Mouse (Mus musculus) layer of hippocampus, adult 9-10 months (tissue): ENCODE measurements around the gene Bahcc1.

ENCODE experiments used
- DNase-seq: peaks from one replicate; pipeline ENCODE4 v3.0.0; 2022; ENCODE audit warnings: low spot score

Gene Bahcc1

GRCm38 (mm10) chr11:120261416-120262355, 28.9 kb downstream of the Bahcc1 start:
- peak; percentile 83 for DNase-seq

- no peak for DNase-seq
Observed at GRCm38 (mm10) chr11:120262356-120262901, 29.7 kb downstream of the Bahcc1 start.

DNA sequence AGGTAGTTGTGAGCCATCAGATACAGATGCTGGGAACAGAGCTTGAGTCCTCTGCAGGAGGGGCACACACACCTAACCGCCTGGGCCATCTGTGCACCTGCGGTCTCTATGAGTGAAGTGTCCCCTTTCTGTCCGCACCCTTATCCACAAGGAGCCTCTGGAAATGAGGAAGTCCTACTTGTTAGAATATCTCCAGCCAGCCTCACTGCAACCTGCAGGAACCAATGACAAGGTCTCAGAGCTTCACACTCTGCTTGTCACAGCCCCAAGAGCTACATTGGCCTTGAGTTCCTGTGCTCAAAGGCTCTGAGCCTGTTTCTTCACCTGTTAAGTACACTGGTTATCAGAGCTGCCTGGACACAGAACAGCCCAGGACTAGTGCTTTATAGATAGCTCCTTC, 30.4 kb downstream of the Bahcc1 start:
- no peak for DNase-seq

GRCm38 (mm10) chr11:120264008-120264407, 31.3 kb downstream of the Bahcc1 start:
- DNase-seq = no peak

- DNase-seq = no peak
Observed at GRCm38 (mm10) chr11:120265458-120265857, 32.7 kb downstream of the Bahcc1 start.

DNA sequence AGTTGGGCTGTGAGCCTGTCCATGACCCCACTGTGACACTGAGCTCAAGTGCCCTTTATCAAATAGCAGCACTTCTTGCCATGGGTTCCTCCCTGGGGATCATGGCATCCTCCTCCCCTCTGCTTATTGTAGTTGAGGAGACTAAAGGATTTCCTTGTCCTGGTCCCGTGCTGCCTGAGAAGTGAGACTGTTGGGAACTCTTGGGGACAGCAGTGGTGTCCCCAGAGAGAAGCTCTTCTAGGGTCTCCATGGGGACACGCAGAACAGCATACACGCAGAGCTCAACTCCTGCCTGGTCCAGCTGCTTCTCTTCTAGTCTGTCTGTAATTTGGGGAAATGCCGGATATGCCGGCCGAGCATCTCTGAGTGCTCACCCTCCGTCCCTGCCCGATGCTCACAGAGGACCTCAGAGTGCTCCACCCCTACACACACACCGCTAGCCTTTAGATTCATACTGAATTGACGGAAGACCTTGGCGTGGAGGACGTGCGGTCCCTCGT, 33.6 kb downstream of the Bahcc1 start:
- no peak for DNase-seq

DNA sequence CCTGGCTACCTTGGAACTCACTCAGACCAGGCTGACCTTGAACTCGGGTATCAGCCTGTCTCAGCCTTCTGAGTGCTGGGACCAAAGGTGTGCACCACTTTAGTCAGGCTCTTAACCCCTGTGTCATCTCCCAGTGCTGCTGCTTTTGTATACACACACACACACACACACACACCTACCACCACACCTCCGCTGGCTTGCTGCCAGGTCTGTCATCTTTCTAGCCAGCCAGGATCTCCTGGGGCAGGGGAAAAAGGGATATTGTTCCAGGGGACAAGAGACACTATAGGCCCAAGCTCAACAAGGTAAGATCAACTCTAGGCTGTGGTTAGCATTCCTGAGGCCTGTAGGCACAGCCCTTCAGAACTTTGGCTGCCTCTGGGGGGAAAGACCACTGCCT, 34.5 kb downstream of the Bahcc1 start:
- DNase-seq = no peak

GRCm38 (mm10) chr11:120267676-120268075, 34.9 kb downstream of the Bahcc1 start:
- DNase-seq = no peak

DNA sequence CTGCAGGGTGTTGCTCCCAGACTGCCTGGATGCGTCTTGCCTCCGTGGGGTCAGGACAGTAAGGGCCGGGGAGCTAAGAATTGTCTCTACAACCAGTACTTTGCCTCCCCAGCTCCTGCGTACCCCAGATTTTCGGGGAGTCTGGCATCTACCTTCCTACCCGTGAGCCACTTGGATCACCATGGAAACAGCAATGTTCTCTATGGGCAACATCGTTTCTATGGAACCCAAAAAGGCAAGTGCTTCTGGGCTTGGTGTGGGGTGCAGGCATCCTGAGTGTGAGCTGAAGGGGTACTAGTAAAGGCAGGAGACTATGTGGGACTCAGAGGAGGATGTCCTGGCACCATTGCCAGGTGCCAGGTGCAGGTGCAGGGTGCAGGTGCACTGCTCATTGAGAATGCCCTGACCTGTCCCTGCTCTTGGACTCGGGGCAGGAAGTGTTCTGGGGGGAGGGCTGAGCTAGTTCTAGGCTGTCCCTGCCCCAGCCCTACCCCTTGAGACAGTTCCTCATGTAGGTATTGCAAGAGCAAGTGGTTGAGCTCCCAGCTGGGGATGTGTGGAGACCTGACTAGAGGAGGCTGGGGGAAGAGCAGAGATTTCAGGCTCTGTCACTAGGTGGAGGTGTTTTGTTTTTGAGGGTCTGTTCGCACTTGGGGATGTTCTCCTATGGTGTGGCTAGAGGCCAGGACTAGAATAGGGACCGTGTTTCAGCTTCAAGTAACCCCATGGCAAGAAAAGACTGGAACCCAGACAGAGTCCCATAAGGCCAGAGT, 35.6 kb downstream of the Bahcc1 start:
- no peak for DNase-seq

DNA sequence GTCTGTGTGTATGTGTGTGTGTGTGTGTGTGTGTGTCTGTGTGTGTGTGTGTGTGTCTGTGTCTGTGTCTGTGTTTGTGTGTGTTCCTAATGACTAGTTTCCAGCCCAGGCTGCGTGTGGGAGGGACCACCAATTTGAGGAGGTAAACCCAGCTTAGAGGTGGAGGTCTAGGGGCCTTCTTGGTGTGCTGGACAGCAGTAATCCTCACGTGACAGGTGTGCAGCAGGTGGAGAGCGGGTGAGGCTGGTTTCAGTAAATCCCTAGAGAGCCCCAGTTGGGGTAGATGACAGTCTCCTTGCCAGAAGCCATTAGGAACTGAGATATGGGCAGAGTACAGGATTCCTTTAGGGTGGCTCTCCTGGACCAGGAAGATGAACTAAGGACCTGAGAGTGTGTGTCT, 36.3 kb downstream of the Bahcc1 start:
- no peak for DNase-seq

DNA sequence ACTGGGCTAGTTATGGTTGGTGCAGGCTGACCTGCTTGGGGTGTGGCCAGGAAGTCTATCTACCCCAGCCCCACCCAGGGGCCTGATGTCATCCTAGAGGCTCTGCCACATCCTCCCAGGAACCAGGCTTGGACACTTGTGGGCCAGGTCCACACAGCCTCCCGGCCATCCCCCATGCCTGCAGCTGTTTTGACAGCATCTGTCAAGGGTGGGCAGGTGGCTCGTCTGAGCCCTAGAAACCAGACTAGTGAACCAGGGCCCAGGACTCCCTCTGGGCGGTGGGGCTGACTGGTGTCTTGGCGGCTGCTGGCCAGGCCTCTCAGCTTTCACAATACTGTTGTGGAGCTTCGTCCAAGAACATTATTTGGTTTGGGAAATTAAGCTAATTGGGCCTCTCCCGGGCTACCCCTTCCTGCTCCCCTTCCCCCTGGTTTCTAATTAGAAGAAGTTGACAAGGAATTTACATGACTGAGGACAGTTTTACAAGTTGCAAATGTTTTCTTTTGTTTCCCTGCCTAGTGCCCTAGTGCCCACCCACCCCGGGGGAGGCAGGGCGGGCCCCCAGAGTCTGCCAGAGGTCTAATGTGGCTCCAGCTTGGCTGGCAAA, 36.9 kb downstream of the Bahcc1 start:
- DNase-seq = no peak

GRCm38 (mm10) chr11:120279335-120279734, 46.6 kb downstream of the Bahcc1 start:
- DNase-seq = no peak

- DNase-seq = no peak
Observed at GRCm38 (mm10) chr11:120280281-120280773, 47.6 kb downstream of the Bahcc1 start.

GRCm38 (mm10) chr11:120280774-120281173, 48.0 kb downstream of the Bahcc1 start:
- no peak for DNase-seq

GRCm38 (mm10) chr11:120281197-120281596, 48.5 kb downstream of the Bahcc1 start:
- DNase-seq = no peak

DNA sequence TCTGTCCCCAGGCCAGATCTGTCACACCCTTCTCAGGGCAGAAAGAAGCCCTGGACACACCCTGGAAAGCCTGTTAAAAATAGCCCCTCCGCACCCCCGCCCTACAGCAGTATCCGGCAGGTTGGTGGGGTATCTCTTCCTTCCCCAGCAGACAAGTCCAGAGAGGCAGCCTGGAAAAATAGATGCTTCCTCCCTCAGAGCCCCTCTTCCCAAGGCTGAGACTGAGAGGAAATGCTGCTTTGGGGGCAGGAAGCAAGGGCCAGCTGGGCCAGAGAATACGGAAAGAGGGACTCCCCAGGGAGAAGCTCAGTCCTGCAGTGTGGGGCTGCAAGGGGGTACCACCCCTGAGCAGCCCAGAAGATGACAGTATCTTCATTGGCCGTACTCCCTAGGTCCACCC, 50.8 kb downstream of the Bahcc1 start:
- DNase-seq = no peak

DNA sequence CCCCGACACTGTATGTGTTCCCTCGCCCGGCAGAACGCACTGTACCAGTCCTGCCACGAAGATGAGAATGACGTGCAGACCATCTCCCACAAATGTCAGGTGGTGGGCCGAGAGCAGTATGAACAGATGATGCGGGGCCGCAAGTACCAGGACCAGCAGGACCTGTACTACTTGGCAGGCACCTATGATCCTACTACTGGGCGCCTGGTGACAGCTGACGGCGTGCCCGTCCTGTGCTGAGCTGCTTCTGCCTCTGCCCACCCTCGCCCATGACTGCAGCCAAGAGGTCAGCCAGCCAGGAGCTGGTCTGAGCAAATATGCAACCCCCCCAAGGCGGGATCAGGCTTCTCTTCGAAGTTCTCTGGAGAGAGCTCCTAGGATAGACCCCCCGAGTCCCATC, 56.9 kb downstream of the Bahcc1 start:
- no peak for DNase-seq

- no peak for DNase-seq
Observed at GRCm38 (mm10) chr11:120290266-120290665, 57.5 kb downstream of the Bahcc1 start.

DNA sequence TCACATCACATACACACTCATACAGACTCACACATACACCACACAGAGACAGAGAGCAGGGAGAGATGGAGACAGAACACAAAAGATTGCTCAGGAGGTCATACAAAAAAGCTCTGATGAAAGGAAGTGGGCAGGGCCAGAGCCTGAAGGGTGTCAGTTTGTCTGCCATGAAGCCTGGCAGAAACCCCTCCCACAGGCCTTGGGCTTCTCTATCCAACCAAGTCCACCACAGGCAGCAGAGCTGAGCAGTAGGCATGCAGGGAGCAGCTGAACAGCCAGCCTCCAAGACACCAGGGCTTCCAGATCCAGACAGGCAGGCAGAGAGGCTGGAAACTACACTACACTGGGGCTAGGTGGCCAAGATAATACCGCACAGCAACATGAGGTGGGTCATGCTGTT, 61.0 kb downstream of the Bahcc1 start:
- DNase-seq = no peak

GRCm38 (mm10) chr11:120296305-120297144, 63.8 kb downstream of the Bahcc1 start:
- no peak for DNase-seq

DNA sequence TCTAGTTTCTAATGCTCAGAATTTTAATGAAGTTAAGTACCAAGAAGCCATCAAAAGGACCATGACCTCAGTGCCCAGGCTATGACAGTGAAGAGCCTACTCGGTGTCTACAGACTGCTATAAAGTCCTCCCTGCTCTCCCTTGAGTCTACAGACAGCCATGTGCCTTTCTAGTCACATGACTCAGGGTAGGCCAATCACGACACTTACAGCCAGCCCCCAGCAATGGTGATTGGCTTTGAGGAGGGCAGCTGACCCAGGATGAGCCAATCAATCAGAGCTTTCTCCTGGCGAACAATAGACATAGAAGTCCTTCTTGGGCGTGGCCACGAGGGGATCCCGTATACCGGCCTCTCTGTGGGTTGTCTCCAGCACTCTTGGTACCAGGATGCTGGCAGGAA, 65.0 kb downstream of the Bahcc1 start:
- no peak for DNase-seq
